Mouse (Mus musculus) gastrocnemius, postnatal 4 days (tissue): ENCODE measurements around the gene Stx12. TPM values are rescaled to one million over a fixed set of nuclear protein-coding genes. Genes with fewer than 3 reads are reported as not detected.
"Not testable (repeated sequence)": the region's sequence is repeated elsewhere in the genome, so short reads cannot be mapped to it uniquely, and the experiment has no call there.

Experiments used
- DNase-seq, 2 experiments: peaks; one replicate each; pipeline ENCODE4 v3.0.0; 2021 to 2022; ENCODE audit warnings: low spot score in 2 of 2, mixed read lengths in 2 of 2
- long read RNA-seq, 2 experiments: library from polyadenylated mRNA; stranded (forward); transcript quantifications; one replicate each; pipeline ENCODE4 v2.0.0; 2021
- total RNA-seq, 2 experiments: library from RNA; stranded (reverse); gene quantifications; 2 replicates each; pipeline ENCODE4 v1.2.3; 2021

Gene Stx12
- total RNA-seq = 10 to 100 TPM; 42.5 to 45.7 TPM
- long read RNA-seq, experiment 1, transcript Stx12-201 (9 exons, 2,934 nt) = major isoform, 44 of 49 reads
- long read RNA-seq, experiment 1, partial matches to known transcripts = 1 of 49 reads
- long read RNA-seq, experiment 1, other reads (novel, unspliced or antisense) = 4 of 49 reads
- long read RNA-seq, experiment 2, transcript Stx12-201 (9 exons, 2,934 nt) = major isoform, 48 of 52 reads
- long read RNA-seq, experiment 2, partial matches to known transcripts = 3 of 52 reads
- long read RNA-seq, experiment 2, other reads (novel, unspliced or antisense) = 1 of 52 reads

DNA sequence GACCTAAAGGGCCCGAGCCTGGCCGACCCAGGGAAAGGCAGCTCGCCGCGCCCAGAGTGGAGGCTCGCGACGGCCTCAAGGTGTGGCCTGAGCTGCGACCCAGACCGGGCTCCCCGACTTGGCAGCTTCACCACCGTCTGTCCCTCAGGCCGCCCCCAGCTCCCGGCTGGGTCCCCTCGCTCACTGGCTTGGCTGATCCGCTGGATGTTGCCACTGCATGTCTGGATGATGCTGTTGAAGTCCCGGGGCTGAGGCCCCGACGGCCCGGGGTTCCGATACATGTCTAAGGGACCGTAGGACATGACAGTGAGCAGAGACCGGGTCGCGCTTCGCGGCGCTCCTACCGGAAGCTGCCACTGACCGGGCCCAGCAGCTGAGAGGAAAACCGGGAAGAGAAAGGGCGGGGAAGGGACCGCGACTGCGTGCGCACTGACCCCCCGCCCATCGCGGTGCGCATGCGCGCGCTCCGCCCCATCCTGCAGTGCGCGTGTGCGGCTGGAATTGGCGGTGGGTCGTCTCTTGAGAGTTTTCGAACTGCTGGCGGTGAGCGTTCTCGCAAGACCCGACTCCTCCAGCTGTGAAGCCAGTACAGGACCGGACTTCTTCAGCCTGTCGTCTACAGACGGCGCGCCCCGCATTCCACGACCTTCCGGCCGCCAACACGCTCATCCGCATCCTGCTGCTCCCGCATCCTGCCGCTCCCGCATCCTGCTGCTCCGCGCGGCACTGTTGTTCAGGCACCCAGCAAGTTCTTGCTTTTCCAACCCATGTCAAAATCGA lies at the start of gene Stx12:
Gene Stx12 (minus strand): TSS at position 446 of the 780 bp plus-strand sequence.
- peak; percentile 92 to 93 for DNase-seq

DNA sequence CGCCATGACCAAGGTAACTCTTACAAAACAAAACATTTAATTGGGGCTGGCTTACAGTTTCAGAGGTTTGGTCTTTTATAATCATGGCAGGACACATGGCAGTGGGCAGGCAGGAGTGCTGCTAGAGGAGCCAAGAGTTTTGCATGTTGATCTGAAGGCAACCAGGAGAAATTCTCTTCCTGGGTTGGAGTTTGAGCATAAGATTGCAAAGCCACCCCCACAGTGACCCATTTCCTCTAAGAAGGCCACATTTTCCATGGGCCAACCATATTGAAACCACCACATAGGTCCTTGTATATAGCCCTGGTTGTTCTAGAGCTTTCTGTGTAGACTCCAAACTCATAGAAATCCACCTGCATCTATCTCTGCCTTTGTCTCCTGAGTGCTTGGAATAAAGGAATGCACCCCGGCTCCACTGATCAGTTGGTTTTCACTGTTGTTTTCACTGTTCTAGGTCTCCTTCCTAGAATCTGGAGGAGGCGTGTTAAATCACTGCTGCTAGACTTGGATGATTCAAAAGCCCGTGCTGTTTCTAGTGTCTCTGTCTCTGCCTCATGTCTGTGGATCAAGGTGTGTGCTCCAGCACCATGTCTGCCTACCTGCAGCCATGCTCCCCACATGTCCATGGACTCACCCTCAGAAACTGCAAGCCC lies 48.6 kb upstream of the Stx12 start:
- DNase-seq = no peak

DNA sequence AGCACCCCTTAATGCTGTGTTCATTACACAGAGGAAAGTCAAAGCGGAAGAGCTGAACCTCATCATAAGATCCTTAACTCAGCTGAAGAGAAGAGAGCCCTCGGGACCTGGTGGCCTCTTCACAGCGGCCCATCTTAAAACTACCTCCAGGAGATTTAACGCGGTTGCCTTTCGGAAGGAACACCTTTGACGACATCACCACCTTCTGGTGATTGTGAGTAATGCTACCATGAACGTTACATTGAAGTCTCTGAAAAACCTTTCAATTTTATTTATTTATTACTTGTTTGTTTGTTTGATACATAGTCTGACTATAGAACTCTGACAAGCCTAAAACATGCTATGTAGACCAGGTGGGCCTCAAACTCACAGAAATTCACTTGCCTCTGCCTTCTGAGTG lies 46.5 kb upstream of the Stx12 start:
- DNase-seq = peak in 1 of 2 experiments; percentile 35

DNA sequence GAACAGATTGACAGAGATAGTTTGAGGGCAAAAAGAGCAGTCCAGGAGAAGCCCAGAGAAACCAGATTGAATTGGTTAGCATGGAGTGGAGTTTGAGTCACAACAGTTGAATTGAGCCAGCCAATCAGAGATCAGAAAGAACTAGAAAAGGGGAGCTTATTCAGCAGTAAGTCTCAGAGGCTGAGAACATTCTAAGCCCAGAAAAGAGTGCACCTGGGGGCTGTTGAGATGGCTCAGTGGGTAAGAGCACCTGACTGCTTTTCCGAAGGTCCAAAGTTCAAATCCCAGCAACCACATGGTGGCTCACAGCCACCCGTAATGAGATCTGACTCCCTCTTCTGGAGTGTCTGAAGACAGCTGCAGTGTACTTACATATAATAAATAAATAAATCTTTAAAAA lies 42.2 kb upstream of the Stx12 start:
- DNase-seq = not testable (repeated sequence)

DNA sequence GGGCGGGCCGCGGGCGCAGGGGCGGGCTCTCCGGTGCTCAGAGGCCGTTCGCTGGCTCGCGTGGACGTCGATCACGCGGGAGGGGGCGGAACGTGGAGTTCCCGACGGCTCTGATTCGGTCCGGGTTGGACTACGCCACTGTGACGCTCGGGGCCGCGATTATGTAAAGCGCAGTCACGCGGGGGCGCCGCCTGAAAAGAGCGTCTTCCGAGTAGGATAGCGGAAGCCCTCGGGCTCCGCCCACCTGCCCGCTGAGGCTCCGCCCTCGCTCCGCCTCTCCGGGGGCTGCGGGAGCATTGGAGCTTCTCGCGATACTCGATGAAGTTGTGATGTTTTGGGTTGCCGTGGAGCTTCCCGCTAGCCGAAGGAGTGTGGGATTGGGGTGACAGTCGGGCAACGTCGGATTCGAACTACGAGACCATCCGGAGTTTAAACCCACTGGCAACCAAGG lies 38.3 kb upstream of the Stx12 start, which contains the start of gene Fam76a:
Gene Fam76a (minus strand): TSS at position 1 of the 451 bp plus-strand sequence.
- peak; percentile 98 to 100 for DNase-seq

DNA sequence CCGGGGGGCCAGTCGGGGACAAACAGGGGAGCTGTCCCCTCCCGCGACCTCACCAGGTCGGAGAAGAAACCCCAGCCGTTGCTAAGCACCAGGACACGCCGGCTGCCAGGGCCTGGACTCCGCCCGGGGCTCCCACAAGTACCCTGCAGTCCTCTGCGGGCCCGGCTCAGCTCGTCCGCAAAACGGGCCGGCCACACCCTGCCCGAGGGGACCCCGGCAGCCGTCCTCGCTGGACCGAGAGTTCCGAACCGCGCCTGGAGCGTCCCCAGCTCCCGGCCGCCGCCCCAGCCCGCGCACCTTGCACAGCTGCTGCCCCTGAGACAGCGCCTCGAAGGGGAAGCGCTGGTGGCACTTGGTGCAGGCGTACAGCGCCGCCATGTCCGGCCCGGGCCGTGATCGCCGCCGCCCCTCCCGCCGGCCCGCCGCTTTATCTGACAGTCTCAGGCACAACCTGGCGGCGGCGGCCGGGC lies 37.8 kb upstream of the Stx12 start:
- peak; percentile 36 to 55 for DNase-seq

DNA sequence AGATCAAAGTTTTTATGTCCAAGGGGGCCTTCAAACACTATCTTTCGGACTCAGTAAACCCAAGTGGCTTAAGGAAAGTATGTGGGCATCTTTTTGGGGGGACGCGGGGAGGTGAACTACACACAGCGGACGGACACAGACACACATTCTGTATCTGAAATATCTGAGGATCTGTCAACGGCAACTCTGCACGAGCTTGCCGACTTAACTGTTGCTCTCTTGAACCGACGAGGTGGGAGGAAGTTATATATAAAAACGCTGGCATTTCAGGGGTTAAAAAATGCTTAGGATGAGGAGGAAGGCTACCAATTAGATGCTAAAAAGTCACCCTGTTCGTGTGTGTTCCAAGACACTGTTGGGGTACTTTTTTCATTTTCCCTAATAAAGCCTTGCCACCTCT lies 37.2 kb upstream of the Stx12 start:
- DNase-seq = no peak

DNA sequence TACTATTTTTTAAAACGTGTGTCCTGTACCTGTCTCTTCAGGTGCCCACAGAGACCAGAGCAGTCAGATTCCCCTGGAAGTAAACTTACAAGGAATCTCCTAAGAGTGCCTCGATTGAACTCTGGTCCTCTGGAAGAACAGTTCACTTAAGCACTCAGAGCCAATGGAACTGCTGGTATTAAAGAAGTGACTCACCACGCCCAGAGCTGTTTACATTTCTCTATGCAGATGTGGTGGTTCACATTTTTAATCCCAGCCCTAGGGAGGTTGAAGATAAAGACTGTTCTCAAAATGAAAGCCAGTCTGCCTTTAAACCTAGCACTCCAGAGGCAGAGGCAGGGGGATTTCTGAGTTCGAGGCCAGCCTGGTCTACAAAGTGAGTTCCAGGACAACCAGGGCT lies 35.9 kb upstream of the Stx12 start:
- no peak for DNase-seq

DNA sequence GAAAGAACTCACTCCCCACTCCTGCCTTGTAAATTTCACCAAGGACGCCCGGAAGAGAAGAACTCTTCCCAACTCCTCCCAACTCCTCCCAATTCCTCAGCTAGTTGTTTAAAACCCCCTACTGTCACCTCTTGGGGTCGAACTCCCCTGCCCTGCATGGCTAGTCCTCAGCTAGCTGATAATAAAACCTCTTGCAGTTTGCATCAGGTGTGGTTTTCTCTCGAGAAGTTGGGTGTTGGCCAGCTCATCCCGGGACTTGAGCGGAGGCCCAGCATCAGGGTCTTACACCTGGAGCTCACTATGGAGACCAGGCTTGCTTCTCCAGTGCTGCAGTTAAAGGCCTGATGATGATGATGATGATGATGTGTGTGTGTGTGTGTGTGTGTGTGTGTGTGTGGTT lies 34.2 kb upstream of the Stx12 start:
- DNase-seq = not testable (repeated sequence)

DNA sequence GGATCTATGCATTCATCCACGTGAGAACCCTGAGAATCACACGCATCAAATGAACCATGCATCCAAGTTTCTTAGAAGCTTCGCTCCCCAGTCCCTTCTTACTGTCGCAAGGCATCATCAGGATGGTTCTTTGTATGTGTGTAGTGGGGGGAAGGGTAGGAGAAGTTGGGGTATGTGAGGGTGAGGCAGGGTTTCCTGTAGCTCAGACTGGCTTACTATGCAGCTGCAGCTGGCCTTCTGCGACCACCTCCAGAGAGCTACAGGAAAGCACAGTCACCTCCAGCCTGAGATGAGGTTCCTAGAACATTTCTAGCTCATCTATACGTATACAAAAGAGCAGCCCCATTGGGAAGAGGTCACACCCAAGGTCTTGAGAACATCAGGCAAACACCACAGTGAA lies 27.8 kb upstream of the Stx12 start:
- no peak for DNase-seq

DNA sequence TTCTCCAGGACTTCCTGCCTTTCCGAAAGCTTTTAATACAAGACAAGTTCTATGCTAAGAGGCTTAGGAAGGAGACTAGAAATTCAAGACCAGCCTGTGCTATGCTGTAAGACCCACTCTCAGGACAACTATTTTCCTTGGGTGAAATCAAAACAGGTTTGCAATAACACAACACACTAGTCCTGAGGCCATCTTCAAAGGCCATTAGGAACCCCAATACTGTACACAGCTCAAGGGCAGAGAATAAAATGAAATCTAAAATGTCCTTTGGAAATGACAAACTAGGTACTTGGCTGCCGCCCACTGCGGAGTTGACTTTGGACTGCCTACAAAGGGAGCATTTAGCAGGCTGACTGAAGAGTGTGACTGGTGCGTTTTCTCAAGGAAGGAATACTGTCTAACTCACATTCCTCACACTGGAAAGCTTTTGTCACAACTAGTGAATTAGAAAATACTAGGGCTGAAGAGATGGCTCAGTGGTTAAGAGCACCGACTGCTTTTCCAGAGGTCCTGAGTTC lies 21.6 kb upstream of the Stx12 start:
- DNase-seq = no peak

DNA sequence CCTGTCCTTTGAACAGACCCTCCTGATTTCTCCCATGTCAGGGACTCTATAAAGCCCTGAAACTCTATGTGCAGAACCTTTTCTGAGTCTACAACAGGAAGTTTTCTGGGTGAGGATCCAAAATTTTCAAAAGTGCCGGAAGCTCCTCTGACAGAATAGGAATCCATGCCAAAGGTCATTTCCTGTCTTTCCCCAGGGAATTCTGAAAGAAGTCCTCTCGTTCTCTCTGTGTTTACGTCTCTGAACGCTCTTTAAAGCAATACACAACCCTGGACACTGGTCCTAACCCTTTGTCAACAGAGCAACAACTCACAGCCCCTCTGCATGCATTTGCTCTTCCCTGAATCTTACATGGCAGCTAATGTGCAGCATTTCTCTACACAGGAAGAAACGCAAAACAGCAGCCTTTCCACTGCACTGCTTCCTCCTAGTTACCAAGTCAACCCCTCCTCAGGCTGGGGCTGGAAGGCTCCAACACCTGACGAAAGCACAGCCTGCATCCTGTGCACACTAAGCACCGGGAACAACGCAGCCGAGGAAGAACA lies 20.5 kb upstream of the Stx12 start:
- DNase-seq = no peak

DNA sequence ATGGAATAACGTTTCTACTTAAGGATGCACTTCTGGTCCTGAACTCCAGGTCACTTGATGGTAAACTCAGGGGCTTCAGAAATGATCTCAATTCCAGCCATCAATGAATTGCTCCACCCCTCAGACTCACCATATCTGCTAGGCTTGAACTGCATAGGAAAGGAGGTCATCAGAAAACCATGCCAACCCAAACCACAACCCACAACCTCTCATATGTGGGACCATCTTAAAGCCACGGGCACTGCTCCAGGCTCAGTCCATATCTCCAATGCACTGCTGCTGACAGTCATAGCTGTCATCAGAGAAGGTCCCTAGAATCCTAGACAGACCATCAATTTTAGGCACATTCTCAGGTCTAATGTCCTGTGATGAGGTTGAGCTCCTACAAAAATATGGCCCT lies 19.8 kb upstream of the Stx12 start:
- no peak for DNase-seq

DNA sequence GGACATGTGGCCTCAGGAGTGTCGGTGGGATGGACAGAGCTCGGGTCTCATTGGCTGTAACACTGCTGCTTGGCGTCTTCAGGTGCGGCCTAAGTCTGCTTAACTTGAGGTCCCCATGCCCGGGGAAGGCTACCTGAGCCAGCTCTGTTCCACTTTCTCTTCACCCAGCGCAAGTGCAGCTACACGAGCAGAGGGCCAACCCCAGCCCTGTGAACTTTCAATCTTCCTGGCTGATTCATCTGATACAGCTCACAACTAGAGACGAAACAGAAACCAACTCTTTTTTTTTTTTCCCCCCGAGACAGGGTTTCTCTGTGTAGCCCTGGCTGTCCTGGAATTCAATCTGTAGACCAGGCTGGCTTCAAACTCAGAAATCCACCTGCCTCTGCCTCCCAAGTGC lies 13.9 kb upstream of the Stx12 start:
- DNase-seq = no peak

DNA sequence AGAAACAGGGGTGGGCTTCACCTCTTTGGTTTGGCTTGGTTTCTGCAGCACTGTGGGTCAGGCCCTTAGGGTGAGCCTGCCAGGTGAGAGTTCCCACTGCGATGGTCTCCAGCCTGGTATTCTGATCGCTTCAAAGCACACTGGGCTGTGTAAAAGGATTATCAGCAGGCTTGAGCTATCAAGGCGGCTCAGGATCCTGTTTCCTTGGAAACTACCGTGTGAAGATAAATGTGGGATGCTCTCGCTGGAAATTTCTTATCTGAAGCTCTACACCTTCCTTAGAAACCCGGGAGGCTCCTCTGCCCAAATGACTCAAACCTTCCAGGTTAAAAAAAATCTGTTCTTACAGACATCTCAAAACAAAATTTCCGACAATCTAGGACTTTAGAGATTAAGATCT lies 10.1 kb upstream of the Stx12 start:
- DNase-seq = no peak

DNA sequence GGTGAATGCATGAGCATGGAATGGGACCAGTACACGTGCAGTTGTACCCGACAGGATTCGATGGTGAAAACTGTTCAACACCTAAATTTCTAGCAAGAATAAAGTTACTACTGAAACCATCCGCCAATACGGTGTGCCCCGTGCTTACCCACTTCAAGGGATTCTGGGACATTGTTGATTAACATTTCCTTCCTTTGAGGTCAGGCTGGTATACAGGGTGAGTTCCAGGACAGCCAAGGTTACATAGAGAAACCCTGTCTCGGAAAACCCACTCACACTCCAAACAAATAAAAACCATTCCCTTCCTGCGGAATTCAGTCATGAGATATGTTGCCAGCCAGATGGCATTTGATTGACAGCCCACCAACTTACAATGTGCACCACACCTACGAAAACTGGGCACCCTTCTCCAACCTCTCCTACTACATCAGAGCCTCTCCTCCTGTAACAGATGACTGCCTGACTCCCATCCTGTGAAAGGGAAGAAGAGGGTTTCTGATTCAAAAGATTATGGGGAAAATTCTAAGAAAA lies 600 bp upstream of the Stx12 start:
- no peak for DNase-seq

DNA sequence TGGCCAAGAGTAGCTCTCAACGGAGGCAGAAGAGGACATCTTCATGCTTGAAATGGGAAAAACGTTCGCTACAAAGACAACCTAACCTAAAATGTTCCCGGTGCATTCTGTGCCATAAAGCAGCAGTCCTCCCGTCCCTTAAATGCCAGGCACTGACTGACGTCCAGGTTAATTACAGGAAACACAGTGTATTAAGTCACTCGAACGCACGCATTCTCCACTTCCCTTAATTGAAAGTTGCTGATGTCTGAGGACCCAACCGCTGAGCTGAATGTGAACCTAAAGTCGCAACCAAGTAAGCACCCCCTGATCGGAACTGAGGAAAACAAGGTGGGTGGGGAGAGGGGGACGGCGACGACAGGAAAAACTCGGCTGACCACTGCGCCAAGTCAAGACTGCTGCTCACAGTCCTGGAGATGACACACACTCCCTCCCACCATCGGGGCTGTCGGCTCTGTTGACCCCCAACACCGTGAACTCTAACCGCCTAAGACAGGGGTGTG lies 697 bp downstream of the Stx12 start:
- DNase-seq = no peak

DNA sequence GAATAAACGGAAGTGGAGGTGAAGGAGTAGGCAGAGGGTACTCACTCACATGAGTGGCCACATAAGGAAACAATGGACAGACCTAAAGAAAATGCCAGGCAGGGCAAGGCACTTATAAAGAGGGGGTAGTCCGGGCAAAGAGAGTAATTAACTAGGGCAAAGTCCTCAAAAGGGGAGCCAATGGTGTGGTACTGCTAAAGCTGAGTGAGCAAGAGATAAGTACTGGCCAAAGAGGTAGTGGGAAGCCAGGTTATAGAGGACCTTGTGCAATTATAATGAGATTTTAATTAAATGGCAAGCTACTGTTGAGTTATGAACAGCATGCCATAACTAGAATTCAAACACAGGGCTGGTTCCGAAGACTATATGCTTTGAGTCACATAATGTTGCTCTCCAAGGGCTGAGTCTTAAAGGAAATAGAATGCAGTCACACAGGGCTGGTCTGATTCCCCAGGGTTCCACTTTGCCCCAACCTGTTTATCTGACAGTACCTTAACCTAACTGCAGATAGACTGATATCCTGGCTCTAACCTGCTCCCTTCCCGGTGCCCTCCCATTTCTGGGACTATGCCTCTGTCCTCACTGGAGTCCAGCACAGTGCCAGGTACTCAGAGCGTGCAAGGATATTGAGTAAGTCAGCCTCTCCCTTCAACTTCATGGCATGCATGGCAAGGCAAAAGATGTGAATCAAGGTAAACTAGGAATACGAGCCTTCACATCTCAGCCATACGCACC lies 9.8 kb downstream of the Stx12 start:
- no peak for DNase-seq

DNA sequence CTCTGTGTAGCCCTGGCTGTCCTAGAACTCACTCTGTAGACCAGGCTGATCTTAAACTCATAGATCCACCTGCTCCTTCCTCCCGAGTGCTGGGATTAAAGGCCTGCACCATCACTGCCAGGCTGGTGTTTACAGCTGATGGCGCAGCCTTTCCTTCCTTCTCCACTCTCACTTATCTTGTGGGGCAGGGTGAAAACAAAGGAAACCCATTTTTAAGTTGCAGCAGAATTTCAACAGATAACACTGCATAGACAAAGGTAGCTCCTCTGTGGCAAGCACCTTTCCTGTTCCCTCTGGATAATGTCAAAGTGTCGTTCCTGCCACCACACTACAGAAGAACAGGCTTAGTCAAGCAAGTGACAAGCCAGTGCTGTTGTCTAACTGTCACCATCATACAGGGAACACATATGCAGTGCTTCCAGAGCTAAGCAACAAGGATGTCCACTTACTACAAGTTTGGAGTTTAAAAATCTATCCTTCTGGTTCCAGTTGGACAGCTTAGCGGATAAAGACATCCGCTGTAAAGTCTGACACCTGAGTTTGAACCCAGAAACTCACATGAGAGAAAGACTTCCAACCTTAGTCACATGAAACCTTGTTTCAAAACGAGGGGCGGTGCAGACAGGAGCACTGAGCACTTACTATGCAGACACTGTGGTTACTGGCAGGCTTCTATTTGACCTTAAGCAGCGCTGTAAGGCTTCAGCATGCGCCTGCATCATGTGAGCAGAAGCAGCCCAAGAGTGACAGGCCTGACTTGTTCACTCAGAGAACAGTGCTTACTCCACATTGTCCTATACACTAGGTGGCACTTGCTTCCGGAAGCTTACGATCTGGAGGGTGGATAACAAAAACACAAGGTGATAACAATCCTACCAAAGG lies 10.6 kb downstream of the Stx12 start:
- no peak for DNase-seq
